Mouse (Mus musculus) G1E (cell line): ENCODE data around the gene Tmem159. TPM values are rescaled to one million over a fixed set of nuclear protein-coding genes. Genes with fewer than 3 reads are reported as not detected.

Experiments
- ATAC-seq: 2 replicates; pipeline ENCODE4 v1.8.0; 2016; ENCODE audit warnings: mild to moderate bottlenecking; ENCODE audit not compliant: insufficient number of reproducible peaks, poor library complexity, low FRiP score, severe bottlenecking; ENCODE audit errors: extremely low read depth
- DNase-seq: peaks from one replicate; pipeline ENCODE4 v3.0.0; 2012; ENCODE audit warnings: low spot score
- H3K27me3 ChIP-seq: 2 replicates; pipeline ENCODE4 v1.6.1; 2012; ENCODE audit warnings: mild to moderate bottlenecking, low read length, inconsistent platforms; ENCODE audit not compliant: insufficient read depth
- H3K36me3 ChIP-seq: replicated peaks from 2 replicates; pipeline ENCODE3; 2012; ENCODE audit warnings: mild to moderate bottlenecking, inconsistent platforms
- H3K4me1 ChIP-seq: 2 replicates; pipeline ENCODE4 v1.6.1; 2012; ENCODE audit warnings: low read depth, low read length, inconsistent platforms, mixed read lengths; ENCODE audit not compliant: insufficient read depth
- H3K4me3 ChIP-seq: 2 replicates; pipeline ENCODE4 v1.5.1; 2012; ENCODE audit warnings: low read depth, mild to moderate bottlenecking, inconsistent platforms, low read length, moderate library complexity, mixed read lengths
- H3K9me3 ChIP-seq: replicated peaks from 2 replicates; pipeline ENCODE4 v1.6.1; 2012; ENCODE audit warnings: inconsistent platforms
- CTCF ChIP-seq: IDR thresholded peaks from 2 replicates; pipeline ENCODE4 v1.5.1; 2012; ENCODE audit warnings: low read depth, low read length, inconsistent platforms, mixed read lengths
- GATA1 ChIP-seq: IDR thresholded peaks from 2 replicates; pipeline ENCODE4 v1.6.1; 2012; ENCODE audit warnings: borderline replicate concordance, low read length, inconsistent platforms, mixed read lengths
- GATA2 ChIP-seq: IDR thresholded peaks from 2 replicates; pipeline ENCODE4 v1.6.1; 2012; ENCODE audit warnings: low read depth, low read length, inconsistent platforms, borderline replicate concordance
- POLR2AphosphoS5 ChIP-seq: IDR thresholded peaks from 2 replicates; pipeline ENCODE4 v1.6.1; 2012; ENCODE audit warnings: low read depth, low read length, inconsistent platforms; ENCODE audit not compliant: insufficient replicate concordance
- TAL1 ChIP-seq: conservative IDR thresholded peaks from 2 replicates; pipeline ENCODE4 v1.6.1; 2012; ENCODE audit warnings: low read depth, low read length, inconsistent platforms, mixed read lengths
- polyA plus RNA-seq: library from polyadenylated mRNA; stranded (reverse); fragments of >175 nt; gene quantifications from 2 replicates; pipeline ENCODE4 v1.2.3, GENCODE M21; 2012
- total RNA-seq, 2 experiments: library from RNA; stranded (forward) in 1 of 2; stranded (reverse) in 1 of 2; fragments of 200-1000 nt in 1 of 2; fragments of >200 nt in 1 of 2; fragmentation: Nextera tagmentation in 1 of 2; gene quantifications; 2 replicates each; pipeline ENCODE4 v1.2.3; 2014 to 2017

Tmem159 gene
- total RNA-seq (2014; fragmentation: Nextera tagmentation) (not detected in 2 replicates), total RNA-seq (2017) (not detected in 2 replicates), polyA plus RNA-seq (not detected in 2 replicates)

DNA sequence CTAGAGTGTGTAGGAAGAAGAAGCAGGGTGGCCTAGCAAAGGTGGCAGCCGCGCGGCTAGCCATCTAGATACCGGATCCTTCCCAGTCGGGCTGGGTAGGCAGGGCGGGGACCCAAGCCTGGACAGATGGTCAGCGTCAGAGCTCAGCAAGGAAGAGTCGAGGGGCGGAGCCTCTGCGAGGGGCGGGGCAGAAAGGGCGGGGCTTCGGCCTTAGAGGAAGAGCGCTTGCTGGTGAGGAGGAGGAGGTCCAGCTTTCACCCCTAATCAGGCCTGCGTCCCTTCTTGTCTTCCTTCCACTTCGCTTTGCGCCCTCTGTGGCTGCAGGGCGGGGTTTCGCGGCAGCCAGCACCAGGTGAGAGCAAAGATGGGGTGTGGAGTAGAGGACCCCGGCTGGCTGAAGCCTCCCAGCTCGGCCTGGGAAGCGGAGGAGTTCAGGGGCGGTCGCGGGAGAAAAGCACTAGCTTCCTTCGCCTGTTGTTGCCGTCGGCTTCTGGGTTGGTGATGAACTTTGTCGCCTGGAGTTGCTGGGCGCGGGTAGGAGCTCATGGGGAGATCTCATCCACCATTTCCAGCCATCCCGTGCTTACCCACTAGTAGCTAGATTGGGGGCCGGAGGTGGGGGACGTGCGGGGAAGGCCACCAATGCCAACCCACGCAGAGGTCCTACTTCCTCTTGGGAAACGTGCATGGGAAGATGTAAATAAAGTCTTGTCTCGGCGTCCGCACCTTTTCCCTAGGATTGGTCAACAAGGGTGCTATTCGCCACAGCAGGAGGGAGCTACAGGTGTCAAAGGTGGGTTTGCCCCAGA is at the start of gene Tmem159:
TSS of gene Tmem159 (plus strand) at position 190 of the 809 bp plus-strand sequence.
- no peak for ATAC-seq
- TF ChIP-seq POLR2AphosphoS5 = no peak
- TF ChIP-seq GATA1 = no peak
- no peak for TF ChIP-seq TAL1
- TF ChIP-seq CTCF = no peak
- no peak for TF ChIP-seq GATA2
- H3K9me3 ChIP-seq = no peaks in the 10 kb centered on the region

DNA sequence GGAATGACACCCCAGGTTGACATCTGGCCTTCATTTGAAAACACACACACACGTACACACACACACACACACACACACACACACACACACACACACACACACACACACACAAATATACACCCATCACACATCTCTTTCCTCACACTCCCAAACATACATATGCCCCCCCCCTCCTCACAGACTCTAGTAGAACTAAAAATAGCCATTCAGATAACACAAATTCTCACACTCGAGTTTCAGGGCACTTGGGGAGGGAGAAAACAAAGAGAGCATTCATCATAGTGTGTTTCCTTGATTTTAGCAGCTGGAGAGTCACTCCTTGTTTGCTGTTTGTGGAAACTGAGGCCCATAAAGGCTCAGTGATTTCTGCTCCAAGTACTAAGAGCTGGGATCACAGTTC is 48.1 kb upstream of the Tmem159 start:
- H3K9me3 ChIP-seq = no peaks in the 10 kb centered on the region
- H3K36me3 ChIP-seq = no peaks in the 10 kb centered on the region
- no peak for ATAC-seq
- no peaks in the 10 kb centered on the region for H3K4me1 ChIP-seq
- TF ChIP-seq GATA2 (no peak), TAL1 (no peak), GATA1 (no peak), POLR2AphosphoS5 (no peak), CTCF (no peak)
- H3K27me3 ChIP-seq = peaks cover 4% of the 10 kb centered on the region; the same call in 1 of the 2 replicates
- no peak overlapping the region for H3K4me3 ChIP-seq
- DNase-seq = no peak

More for the DNA sequence above, at the start of gene Tmem159:
- no peaks in the 10 kb centered on the region for H3K36me3 ChIP-seq
- H3K27me3 ChIP-seq = peaks cover 3% of the 10 kb centered on the region; the same call in 1 of the 2 replicates
- DNase-seq = no peak
- H3K4me1 ChIP-seq = peaks cover 3% of the 10 kb centered on the region
- no peak within 1 kb of the TSS for H3K4me3 ChIP-seq

GRCm38 (mm10) chr7:120055479-120055878 is 46.7 kb upstream of the Tmem159 start:
- Histone ChIP-seq H3K9me3 (no peaks in the 10 kb centered on the region), H3K36me3 (no peaks in the 10 kb centered on the region), H3K4me1 (no peaks in the 10 kb centered on the region), H3K27me3 (peaks cover 4% of the 10 kb centered on the region; the same call in 1 of the 2 replicates), H3K4me3 (no peak overlapping the region)
- no peak for ATAC-seq
- TF ChIP-seq GATA2 (no peak), TAL1 (no peak), CTCF (no peak), GATA1 (no peak), POLR2AphosphoS5 (no peak)
- no peak for DNase-seq

- Histone ChIP-seq H3K4me3 (no peak overlapping the region), H3K36me3 (no peaks in the 10 kb centered on the region), H3K27me3 (no peaks in the 10 kb centered on the region), H3K9me3 (no peaks in the 10 kb centered on the region), H3K4me1 (no peaks in the 10 kb centered on the region)
- ATAC-seq (no peak), DNase-seq (no peak)
- TF ChIP-seq CTCF (no peak), TAL1 (no peak), GATA2 (no peak), GATA1 (no peak), POLR2AphosphoS5 (no peak)
Measured at GRCm38 (mm10) chr7:120064045-120064444, 38.1 kb upstream of the Tmem159 start.

GRCm38 (mm10) chr7:120068114-120068513 is 34.0 kb upstream of the Tmem159 start:
- H3K9me3 ChIP-seq = no peaks in the 10 kb centered on the region
- H3K4me3 ChIP-seq = no peak overlapping the region
- no peaks in the 10 kb centered on the region for H3K36me3 ChIP-seq
- TF ChIP-seq CTCF = no peak
- DNase-seq = no peak
- H3K27me3 ChIP-seq = no peaks in the 10 kb centered on the region
- no peak for ATAC-seq
- no peaks in the 10 kb centered on the region for H3K4me1 ChIP-seq

DNA sequence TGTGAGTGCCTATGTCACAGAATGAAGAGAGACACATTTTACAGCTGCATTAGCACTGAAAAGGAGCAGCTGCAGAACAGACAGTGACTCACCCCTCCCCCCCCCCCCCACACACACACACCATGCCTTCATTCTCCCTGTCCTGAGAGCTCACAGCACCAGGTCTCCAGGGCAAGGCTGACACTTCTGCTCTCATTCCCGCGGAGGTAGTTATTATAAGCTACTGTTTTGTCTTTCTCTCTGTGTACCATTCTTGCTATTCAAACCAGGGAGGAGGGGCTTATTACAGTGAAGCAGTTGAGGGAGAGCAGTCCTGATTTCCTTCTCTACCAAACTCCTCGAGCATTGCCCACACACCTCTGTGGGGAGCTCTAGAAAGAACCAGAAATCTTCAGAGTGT is 33.0 kb upstream of the Tmem159 start:
- H3K27me3 ChIP-seq = no peaks in the 10 kb centered on the region
- no peak for DNase-seq
- no peak for ATAC-seq
- H3K4me3 ChIP-seq = no peak overlapping the region
- no peaks in the 10 kb centered on the region for H3K36me3 ChIP-seq
- H3K9me3 ChIP-seq = no peaks in the 10 kb centered on the region
- TF ChIP-seq TAL1 (no peak), CTCF (no peak), GATA2 (no peak), GATA1 (no peak), POLR2AphosphoS5 (no peak)
- H3K4me1 ChIP-seq = no peaks in the 10 kb centered on the region

GRCm38 (mm10) chr7:120080177-120080576 is 22.0 kb upstream of the Tmem159 start:
- ATAC-seq (no peak), DNase-seq (no peak)
- Histone ChIP-seq H3K4me1 (no peaks in the 10 kb centered on the region), H3K9me3 (no peaks in the 10 kb centered on the region), H3K4me3 (no peak overlapping the region), H3K27me3 (no peaks in the 10 kb centered on the region), H3K36me3 (no peaks in the 10 kb centered on the region)
- no peak for TF ChIP-seq TAL1
- TF ChIP-seq CTCF = no peak
- TF ChIP-seq GATA1 = no peak
- TF ChIP-seq POLR2AphosphoS5 = no peak
- no peak for TF ChIP-seq GATA2
